Mouse (Mus musculus) frontal cortex, postnatal 25 days (tissue): ENCODE data around the gene Gm48552.

Source experiments
- DNase-seq, 2 experiments: peaks; one replicate each; pipeline ENCODE4 v3.0.0; 2022; ENCODE audit warnings: low spot score in 2 of 2

Gm48552 gene

DNA sequence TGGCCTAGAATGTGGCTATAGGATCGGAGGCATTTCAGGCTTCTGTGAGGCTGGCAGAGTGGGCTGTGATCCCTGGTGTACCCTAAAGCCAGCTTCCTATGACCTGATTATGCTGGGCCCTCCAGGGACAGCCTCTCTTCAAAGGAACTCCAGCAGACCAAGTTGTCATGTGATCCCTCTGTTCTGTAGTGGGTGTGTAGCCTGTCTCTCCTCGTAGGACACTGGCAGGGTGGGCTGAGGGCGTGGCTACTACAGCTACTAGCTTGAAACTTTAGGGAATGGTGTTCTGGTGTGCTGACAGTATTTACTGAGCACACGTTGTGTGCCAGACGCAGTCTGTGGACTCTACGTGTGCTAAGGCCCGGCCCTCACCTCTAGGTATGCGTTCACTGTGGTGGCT, 28.1 kb upstream of the Gm48552 start:
- DNase-seq, result no peak

DNA sequence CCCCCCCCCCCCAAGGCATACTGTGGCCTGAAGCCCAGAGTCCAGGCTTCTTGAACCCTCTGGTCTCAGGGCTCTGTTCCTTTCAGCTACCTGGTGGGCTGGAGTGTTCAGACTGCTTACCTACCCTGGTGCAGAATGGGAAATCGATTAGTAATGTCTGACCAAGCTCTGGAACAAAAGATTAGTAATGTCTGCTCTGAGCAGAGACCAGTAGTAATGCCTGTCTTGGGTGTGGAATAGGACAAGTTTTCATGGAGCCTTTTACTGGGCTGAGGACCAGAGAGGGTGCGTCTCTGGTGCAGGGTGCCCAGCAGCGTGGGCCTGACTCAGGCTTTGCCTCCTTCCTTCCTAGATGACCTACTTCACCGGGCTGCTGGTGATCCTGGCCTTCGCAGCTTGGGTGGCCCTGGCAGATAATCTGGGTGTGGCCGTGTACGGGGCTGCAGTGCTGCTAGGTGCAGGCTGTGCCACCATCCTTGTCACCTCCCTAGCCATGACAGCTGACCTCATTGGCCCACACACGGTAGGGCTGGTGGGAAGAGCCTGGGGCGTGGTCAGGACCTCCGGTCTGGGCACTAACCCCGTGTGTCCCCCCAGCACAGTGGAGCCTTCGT, 26.4 kb upstream of the Gm48552 start:
- DNase-seq, result no peak

DNA sequence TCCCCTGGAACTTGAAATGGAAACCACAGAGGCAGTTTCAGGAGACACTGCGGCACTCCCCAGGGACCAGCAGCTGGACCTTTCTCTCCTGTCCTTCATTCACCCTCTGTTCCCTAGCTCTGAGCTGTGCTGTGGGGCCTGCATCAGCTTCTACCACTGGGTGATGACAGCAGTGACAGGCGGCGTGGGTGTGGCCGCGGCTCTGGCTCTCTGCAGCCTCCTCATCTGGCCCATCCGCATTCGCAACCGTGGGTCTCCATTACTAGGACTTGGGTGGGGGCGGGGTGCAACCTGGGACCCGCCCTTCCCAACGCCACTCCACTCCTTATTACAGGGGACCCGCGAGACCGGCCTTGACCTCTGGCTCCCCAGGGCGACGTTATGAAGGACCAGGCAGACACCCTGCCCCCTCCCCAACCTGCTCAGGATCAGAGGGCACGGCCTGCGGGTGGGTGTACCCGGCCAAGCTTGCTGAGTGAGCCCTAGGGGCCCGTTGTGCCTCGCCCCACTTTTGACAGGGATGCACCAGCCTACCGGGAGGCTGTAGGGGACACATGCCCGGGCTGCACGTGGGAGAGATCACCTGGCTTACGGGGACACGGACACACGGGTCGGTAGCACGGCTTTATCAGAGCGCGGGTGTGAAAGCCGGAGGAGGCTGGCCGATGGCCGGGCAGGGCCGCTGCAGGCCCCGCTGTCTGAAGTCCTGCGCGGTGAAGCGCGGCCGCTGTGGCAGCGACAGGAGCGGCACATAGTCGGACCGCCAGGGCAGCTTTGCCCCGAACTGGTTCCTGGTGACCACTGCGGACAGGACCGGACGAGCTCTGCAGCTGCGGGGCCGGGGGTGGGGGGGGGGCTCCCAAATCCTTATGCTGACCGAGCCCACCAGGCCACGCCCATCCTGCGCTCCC, 25.1 kb upstream of the Gm48552 start:
- DNase-seq, result no peak

DNA sequence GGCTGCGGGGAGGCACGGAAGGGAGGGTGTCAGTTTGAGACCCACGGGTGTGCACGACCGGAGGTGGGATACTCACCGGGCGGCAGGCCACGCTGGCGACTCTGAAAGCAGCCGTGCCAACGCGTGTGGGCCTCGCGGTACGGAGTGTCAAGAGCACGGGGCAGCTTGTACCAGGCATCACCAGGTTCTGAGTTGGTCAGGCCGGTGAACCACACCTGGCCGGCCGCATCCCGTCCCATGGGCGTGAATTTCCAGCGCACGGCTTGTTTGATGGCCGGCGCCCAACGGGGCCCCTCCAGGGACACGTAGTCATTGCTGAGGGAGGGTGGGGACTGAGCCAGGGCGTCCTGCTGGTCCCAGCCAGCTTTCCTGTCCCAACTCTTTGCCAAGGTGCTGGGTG, 24.1 kb upstream of the Gm48552 start:
- DNase-seq, result no peak

DNA sequence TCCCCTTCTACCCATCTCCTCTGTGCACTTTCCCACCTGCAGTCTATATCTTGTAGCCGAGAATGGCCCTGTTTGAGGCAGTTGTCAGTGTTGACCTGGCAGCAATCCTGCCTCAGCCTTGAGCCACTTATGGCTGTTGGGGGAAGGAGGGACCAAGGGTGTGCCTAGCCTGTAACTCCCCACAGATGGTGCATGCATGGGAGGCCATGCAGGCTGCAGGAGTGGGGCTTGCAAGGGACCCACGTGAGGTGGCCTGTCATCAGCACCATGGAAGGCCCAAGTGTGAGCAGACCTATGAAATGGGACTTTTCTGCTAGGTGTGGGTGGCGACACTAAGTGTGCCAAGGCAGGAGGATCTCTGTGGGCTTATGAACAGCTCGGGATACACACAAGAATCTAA, 23.7 kb upstream of the Gm48552 start:
- DNase-seq, result no peak

DNA sequence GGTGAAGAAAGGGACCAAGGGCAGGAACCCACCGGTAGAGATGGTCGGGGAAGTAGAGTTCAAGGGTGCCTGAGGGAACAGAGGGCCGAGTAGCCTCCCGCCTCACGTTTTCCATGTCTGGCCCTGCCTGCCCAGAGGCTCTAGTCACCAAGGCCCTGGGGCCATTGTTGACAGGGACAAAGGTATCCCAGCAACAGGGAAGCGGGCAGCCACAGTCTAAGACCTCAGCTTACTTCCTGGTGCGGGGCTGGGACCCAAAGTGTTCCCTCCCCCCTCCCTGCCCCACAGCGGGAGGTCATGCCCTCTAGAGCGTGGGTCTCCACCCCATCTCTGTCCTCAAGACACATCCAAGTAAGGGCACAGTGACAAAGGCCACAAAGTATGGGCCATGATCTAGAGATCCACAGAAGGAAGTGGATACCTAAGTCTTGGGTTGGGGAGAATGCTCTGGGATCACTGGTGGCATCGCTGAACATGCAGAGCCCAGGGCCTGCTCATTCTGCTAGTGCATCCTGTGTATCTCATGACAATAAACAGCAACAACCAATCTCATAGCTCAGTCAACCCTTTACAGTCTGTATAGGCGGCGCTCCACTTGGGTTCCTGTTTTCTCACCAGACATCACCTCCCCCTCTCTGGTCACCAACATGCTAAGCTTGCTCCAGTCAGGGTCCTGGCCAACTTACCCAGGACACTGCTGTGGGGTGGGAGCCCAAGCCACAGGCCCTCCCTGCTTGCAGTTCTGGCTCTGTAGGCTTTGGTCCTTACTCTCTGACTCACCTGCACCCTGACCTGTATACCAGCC, 22.9 kb upstream of the Gm48552 start, which contains the start of gene 4930404N11Rik:
Gene 4930404N11Rik (minus strand): TSS at position 145 of the 805 bp plus-strand sequence.
- DNase-seq, result no peak

DNA sequence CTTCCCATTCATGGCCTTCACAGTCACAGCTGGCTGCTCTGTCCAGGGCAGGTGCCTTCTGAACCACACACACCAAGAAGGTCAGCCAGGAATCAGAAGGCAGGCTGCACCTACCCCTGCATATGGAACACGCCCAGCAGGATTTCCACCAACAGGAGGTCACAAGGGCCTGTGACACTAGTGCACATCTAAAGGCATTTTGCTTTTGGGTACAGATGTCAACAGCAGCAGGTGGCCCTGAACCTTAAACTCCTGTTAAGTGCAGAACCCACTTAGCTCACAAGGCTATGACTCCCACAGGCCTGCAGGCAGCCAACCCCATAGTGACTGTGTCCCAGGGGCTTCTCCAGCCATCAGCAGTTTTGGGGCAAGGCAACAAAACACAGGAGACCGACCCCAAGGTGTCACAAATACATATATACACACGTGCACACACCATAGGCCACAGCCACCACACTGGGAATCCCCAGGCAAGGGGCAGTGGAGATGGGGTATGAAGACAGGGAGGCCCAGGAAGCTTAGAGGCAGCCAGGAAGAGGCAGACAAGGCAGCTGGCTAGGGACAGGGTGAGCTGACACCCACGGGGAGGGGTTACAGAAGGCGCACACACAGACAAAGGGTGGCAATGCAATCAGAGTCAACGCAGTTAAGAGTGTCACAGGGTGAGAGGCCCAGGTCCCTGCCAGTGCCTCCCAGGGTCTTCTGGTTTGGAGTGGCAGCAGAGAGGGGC, 22.2 kb upstream of the Gm48552 start:
- no peak for DNase-seq

DNA sequence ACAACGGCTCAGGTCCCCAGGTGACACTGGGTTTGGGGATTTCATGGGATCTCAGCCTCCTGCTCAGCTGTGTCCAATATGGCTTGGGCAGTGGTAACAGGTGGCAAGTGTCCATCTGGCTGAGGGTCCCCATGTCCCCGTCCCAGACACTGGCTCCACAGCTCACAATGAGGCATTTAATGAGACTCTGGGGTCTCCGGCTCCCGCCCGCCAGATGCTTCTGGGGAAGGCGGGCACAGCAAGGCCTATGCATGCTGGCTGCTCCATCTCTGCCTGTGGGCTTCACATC, 21.7 kb upstream of the Gm48552 start:
- DNase-seq, result no peak

DNA sequence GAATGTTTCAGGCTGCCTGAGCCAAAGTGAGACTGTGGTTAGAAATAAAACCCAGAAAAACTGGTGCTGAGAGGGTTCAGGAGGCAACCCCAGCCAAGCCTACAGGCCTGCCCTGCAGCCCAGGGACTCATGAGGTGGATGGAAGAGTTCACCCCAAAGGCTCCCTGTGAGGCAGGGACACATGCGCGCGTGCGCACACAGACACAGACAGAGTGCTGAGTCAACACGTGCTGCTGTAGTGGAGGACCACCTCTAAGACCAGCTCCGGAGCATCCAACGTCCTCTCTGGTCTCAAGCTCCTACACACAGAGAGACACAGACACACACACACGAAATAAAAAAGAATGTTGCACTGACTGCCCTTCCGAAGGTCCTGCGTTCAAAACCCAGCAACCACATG, 13.5 kb upstream of the Gm48552 start:
- DNase-seq, result no peak

DNA sequence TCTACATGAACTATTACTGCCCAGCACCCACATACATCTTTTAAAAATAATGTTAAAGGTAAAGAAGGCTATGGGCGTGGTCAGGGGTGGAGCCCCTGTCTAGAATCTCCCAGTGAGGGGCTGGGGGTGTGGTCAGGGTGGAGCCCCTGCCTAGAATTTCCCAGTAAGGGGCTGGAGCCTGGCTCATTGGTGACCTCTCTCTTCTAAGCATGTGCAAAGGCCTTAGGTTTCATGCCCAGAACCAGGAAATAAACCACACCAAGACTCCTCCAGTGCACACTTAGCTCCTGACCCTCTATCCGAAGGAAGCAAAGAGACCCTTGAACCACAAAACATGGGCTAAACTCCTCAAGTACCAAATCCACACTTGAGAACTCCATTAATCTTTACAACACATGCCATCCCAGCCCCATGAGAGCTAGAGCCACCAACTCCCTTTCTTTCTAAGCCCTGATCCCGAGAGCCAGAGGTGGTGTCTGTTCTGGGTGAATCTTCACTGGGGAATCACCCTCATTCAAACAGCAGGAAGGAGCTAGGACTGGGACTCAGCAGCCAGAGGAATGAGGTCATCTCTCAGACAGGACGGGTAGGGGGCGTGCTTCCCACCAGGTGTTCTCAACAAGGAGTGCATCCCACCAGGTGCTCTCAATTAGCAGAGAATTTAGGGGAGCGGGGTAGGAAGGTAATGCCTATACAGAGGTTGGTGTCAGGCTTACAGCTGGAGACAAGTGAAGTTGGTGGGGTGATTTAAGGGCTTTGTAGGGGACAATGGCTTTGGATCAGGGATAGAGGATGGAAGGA, 12.0 kb upstream of the Gm48552 start:
- no peak for DNase-seq

DNA sequence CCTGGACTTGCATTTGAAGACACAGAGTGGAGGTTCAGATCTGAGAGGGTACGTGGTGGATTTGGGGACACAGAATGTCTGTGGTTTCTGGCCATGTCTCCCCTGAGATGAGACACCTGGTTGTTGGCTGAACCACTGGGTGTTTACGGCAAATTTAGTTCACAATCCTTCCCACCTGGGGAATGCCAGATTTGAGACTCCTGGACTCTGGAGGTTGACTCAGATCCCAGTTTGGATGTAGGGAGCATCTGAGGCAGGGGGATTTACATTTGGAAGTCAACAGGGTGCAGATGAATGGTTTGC, 11.5 kb upstream of the Gm48552 start:
- DNase-seq, result no peak

DNA sequence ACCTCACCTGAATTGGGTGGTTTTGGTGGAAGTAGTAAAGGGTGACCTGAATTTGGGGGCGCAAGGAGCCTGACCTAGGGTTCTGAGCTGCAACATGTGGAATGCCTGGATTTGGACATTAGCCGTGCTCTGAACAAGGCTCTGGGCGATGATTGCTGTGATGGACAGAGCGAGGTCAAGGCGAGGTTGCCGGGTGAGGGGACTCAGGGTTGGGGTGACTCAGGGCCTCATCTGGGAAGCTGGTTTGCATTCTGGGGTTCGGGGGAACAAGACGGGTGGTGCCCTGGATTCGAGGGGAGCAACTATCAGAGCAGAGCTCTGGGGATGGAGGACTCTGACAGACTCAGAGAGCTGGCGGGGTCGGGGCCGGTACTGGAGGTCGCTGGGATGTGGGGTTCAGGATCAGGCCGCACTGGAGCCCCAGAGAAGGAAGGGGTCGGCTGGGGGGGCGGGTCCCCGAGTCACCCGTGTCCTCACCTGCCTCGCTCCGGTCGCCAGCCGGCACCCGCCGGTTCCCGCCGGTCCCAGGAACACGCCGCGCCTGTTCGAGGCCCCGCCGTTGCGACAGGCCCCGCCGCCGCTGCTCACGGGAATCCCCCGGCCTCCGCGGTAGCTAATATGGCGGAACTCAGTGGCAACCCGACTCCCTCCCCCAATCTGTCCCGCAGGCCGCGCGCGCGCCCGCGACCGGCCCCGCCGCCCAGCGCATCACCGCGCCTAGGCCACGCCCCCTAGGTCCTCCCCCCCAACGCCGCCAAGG, 10.8 kb upstream of the Gm48552 start, which contains the start of gene Fzr1:
Gene Fzr1 (minus strand): TSS at position 724 of the 760 bp plus-strand sequence.
- no peak for DNase-seq

DNA sequence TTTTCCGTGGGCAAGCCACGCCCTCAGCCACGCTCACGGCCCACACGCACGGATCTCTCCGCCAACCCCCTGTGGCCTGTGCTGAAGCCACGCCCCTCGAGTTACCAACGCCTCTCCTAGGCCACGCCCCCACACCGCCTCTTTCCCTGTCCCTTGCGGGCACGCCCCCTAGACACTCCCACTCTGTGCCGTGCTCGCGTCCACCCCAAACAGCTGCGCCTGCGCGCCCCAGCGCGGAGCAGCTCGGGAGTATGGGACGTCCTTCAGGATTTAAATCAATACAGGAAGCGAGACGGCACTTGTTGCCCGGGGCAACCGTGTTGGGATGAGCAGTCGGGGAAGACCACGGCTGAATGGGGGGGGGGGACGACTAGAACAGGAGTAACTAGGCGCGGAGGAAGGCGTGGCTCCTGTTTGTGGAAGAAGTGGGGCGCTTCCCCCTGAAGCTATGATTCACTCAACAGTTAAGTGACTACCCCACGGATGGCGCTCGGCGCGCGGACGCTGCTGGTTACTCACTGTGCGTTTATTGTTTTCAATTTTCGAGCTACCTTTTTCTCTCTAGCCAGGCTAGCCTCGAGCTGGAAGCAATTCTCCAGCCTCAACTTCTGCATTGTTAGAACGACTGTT, 10.1 kb upstream of the Gm48552 start:
- peak; percentile 99 to 100 for DNase-seq

DNA sequence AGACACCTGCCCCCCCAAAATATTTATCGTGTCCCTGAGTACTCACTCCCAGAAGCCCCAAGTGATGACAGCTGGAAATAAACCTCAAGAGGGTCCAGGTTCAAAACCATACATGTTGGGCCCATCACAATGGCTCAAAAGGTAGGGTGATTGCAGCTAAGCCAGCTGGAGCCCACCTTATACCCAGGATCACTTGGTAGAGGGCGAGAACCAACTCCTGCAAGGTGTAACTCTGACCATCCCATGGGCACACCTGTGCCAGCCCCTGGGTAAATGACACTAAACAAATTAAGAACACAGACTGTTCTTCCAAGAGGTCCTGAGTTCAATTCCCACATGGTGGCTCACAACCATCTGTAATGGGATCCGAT, 9.6 kb upstream of the Gm48552 start:
- DNase-seq, result no peak

DNA sequence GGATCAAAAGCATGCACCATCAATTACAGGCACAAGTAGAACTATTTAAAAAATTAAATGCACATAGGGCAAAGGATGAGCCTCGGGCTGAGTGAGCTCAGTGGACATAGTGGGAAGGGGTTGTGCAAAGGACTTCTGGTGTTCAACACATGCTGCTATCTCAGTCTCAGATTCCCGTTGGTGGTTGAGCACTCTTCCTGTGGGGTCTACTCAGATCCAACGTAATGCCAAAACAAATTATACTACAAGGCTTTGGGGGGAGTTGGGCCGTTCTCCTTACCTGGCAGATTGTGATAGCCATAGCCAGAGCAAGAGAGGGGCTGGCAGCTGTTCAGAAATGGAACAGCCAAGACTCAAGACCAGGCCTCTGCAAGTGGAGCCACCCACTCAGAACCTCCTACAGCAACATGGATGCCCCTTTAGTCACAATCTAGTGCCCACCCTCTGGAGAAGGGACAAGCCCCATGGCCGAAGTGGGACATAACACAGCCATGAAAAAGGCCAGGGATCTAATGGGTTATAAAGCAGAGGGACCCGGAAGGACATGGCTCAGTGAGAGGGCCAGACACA, 8.9 kb upstream of the Gm48552 start:
- DNase-seq, result no peak

DNA sequence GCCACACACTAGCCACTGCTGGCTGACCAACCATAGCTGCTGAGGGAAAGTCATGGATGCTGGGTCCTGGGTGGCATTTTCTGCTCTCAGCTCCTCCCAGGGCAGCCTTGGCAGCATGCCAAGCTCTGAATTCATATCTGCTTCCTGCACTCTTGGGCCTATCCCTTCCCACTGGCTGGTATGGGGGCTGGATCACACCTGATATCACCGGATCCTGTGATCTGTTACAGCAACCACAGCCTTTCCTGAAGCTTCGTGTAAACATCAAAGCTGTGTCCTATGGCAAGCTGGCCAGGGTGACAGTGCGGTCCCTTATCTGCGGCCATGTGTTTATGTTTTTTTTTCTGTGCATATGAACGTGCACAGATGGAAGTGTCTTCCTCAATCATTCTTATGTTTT, 6.8 kb upstream of the Gm48552 start:
- DNase-seq, result no peak

DNA sequence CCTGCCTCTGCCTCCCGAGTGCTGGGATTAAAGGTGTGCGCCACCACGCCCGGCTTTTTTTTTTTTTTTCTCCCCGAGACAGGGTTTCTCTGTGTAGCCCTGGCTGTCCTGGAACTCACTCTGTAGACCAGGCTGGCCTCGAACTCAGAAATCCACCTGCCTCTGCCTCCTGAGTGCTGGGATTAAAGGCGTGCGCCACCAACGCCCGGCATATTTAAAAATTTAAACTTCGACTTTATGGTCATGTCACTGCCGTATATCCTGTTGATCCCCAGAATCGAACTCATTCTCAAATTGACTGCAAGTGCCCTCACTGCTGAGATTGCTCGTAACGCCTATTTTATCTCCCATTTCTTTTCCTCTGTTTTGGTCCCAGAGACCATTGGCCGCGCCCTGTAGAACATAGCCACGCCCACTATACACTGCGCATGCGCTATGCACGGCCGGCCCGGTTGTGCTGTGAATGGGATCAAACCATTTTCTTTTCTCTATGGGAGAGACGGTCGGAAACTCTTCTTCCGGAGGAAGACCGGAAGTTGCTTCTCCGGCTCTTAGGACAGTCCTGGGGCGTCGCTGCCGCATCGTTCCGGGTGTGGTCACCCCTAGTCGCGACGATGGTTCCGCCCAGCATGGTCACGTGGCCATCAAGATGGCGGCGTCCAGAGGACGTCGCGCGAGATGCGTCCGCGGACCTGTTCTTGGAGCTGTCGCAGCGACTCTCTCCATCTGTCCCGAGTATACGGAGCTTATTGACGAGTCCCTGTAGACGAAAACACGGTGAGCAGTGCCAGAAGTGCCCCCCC, 4.8 kb upstream of the Gm48552 start, which contains the start of the genes Dohh and Gm48551:
Gene Dohh (plus strand): TSS at position 627 of the 803 bp plus-strand sequence.
Gene Gm48551 (plus strand): TSS at position 665 of the 803 bp plus-strand sequence.
- DNase-seq, result peak; percentile 98 to 99

DNA sequence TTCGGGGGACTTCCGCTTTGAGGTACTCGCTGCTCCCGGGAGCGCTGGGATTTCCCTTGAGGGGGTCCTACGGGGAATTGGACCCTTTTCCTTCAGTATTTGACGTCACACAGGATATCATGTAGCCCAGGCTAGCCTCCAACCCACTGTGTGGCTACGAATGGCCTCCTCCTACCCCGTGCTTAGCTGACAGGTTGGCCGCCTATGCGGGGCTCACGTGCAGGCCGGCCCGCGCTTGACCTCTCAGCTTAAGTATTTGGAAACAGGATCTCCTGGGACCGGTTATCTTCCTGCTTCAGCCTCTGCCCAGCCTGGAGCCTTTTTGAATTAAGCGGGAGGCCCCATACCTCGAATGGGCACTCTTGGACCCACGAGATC, 4.2 kb upstream of the Gm48552 start:
- no peak for DNase-seq
